Mouse (Mus musculus) embryonic facial prominence, embryonic 14.5 days (tissue): ENCODE results near the gene Ap2s1. TPM values are rescaled to one million over a fixed set of nuclear protein-coding genes. Genes with fewer than 3 reads are reported as not detected.

ENCODE experiments used
- ATAC-seq: fragments of 200-750 bp; cut with Nextera tagmentation; 2 replicates; pipeline ENCODE4 v1.8.0; 2017; ENCODE audit warnings: low read depth, moderate number of reproducible peaks, moderate TSS enrichment
- DNase-seq: peaks from one replicate; pipeline ENCODE4 v3.0.0-alpha.2; 2015; ENCODE audit warnings: low spot score
- H3K27ac ChIP-seq: fragments of 300-500 bp; sonication (generic); replicated peaks from 2 replicates; pipeline ENCODE4 v1.5.1; 2014; ENCODE audit warnings: low read depth, mild to moderate bottlenecking, low read length, moderate library complexity
- H3K27me3 ChIP-seq: fragments of 300-500 bp; sonication (generic); replicated peaks from 2 replicates; pipeline ENCODE4 v1.6.1; 2014; ENCODE audit warnings: low read length; ENCODE audit not compliant: control insufficient read depth, insufficient read depth
- H3K36me3 ChIP-seq: fragments of 300-500 bp; sonication (generic); 2 replicates; pipeline ENCODE4 v1.6.1; 2014; ENCODE audit warnings: low read length, mixed read lengths; ENCODE audit not compliant: control insufficient read depth, insufficient read depth
- H3K4me1 ChIP-seq: fragments of 300-500 bp; sonication (generic); 2 replicates; pipeline ENCODE4 v1.6.1; 2014; ENCODE audit warnings: antibody characterized with exemption, low read length; ENCODE audit not compliant: control insufficient read depth, insufficient read depth
- H3K4me2 ChIP-seq: fragments of 300-500 bp; sonication (generic); 2 replicates; pipeline ENCODE4 v1.6.1; 2014; ENCODE audit warnings: low read depth, mild to moderate bottlenecking, low read length, moderate library complexity, mixed read lengths
- H3K4me3 ChIP-seq: fragments of 300-500 bp; sonication (generic); 2 replicates; pipeline ENCODE4 v1.5.1; 2014; ENCODE audit warnings: low read depth, mild to moderate bottlenecking, low read length
- H3K9ac ChIP-seq: fragments of 300-500 bp; sonication (generic); 2 replicates; pipeline ENCODE4 v1.6.1; 2014; ENCODE audit warnings: low read depth, mild to moderate bottlenecking, low read length, moderate library complexity, mixed read lengths
- H3K9me3 ChIP-seq: fragments of 300-500 bp; sonication (generic); 2 replicates; pipeline ENCODE4 v1.6.1; 2016; ENCODE audit warnings: low read length; ENCODE audit not compliant: control insufficient read depth
- WGBS: fragments of 180-500 bp; shearing (Covaris S2); extraction: QIAGEN DNeasy Blood & Tissue Kit; methylation state at CpG from one replicate; pipeline ENCODE4 v1.1.7; 2014; 5-methylcytosine and 5-hydroxymethylcytosine counted together
- polyA plus RNA-seq: library from polyadenylated mRNA; unstranded; fragments of >200 nt; fragmentation: Nextera tagmentation; extraction: Ambion mirVana; gene quantifications from 2 replicates; pipeline ENCODE4 v1.2.1, GENCODE M21; 2014

The Ap2s1 gene
- polyA plus RNA-seq, 1 experiment from 2014 or later = 278 TPM

- H3K9ac ChIP-seq = no peak overlapping the region
- H3K27ac ChIP-seq = no peak overlapping the region
- no peak overlapping the region for H3K4me3 ChIP-seq
These were observed 55.0 kb downstream of the Ap2s1 start for GRCm38 (mm10) chr7:16793010-16793725.

GRCm38 (mm10) chr7:16794886-16795285 lies 56.7 kb downstream of the Ap2s1 start:
- H3K27ac ChIP-seq = no peak overlapping the region
- no peak overlapping the region for H3K4me2 ChIP-seq
- peaks cover 28% of the 10 kb centered on the region for H3K36me3 ChIP-seq
- H3K9ac ChIP-seq = no peak overlapping the region
- 86% methylated on average over 5 of the region's 5 CpGs for WGBS
- H3K9me3 ChIP-seq = no peaks in the 10 kb centered on the region
- ATAC-seq (no peak), DNase-seq (no peak)
- no peaks in the 10 kb centered on the region for H3K27me3 ChIP-seq
- H3K4me1 ChIP-seq = no peaks in the 10 kb centered on the region
- no peak overlapping the region for H3K4me3 ChIP-seq

More at GRCm38 (mm10) chr7:16793010-16793725, 55.0 kb downstream of the Ap2s1 start:
- no peak for DNase-seq
- ATAC-seq = no peak
- H3K27me3 ChIP-seq = no peaks in the 10 kb centered on the region
- H3K36me3 ChIP-seq = peaks cover 29% of the 10 kb centered on the region
- 88% methylated on average over 19 of the region's 19 CpGs for WGBS
- H3K4me2 ChIP-seq = no peak overlapping the region
- no peaks in the 10 kb centered on the region for H3K9me3 ChIP-seq
- no peaks in the 10 kb centered on the region for H3K4me1 ChIP-seq

Other genes with a start within 250 kb of the Ap2s1 start
- 22.0 and 23.0 TPM in 2 replicates for gene Arhgap35, start 123.4 kb upstream of the Ap2s1 start, polyA plus RNA-seq
- gene Ceacam15, start 62.7 kb upstream of the Ap2s1 start, polyA plus RNA-seq = not detected in 2 replicates
- not detected in 2 replicates for gene Ceacam9, start 16.5 kb upstream of the Ap2s1 start, polyA plus RNA-seq
- gene Slc1a5, start 42.9 kb downstream of the Ap2s1 start, polyA plus RNA-seq = 26.5 and 27.5 TPM in 2 replicates
- 97.4 and 107 TPM in 2 replicates for gene Strn4, start 77.5 kb downstream of the Ap2s1 start, polyA plus RNA-seq
- 28.2 and 28.6 TPM in 2 replicates for gene Fkrp, start 78.3 kb downstream of the Ap2s1 start, polyA plus RNA-seq
- 14.4 and 16.5 TPM in 2 replicates for gene Prkd2, start 104.5 kb downstream of the Ap2s1 start, polyA plus RNA-seq
- gene Dact3, start 136.9 kb downstream of the Ap2s1 start, polyA plus RNA-seq = 7.2 and 7.6 TPM in 2 replicates
- gene Gng8, start 153.4 kb downstream of the Ap2s1 start, polyA plus RNA-seq = 27.0 and 29.1 TPM in 2 replicates
- 1.8 and 1.9 TPM in 2 replicates for gene Ptgir, start 168.1 kb downstream of the Ap2s1 start, polyA plus RNA-seq
- 164 and 189 TPM in 2 replicates for gene Calm3, start 185.7 kb downstream of the Ap2s1 start, polyA plus RNA-seq
- gene Pnmal2, start 206.3 kb downstream of the Ap2s1 start, polyA plus RNA-seq = 20.9 and 21.9 TPM in 2 replicates
- gene Pnmal1, start 221.3 kb downstream of the Ap2s1 start, polyA plus RNA-seq = 2.1 and 2.3 TPM in 2 replicates
- gene Gm42372, start 244.7 kb downstream of the Ap2s1 start, polyA plus RNA-seq = 0.24 and 0.38 TPM in 2 replicates